Mouse (Mus musculus) adrenal gland, postnatal 14 days (tissue): Measurements from ENCODE around the gene Gcdh. TPM values are rescaled to one million over a fixed set of nuclear protein-coding genes. Genes with fewer than 3 reads are reported as not detected.

Source experiments
- microRNA-seq, 2 experiments: library from miRNA; unstranded; fragments of <30 nt; microRNA quantifications; one replicate each; pipeline ENCODE4 v1.2.0; 2021
- total RNA-seq: library from RNA; stranded (reverse); gene quantifications from 2 replicates; pipeline ENCODE4 v1.2.3, GENCODE M21; 2021

The Gcdh gene
- total RNA-seq, 1 experiment from 2014 or later, result 84.8 TPM

Small RNA genes within 50 kb of the gene (microRNA-seq; reads per million reads assigned to microRNA genes)
- gene Gm24197, result 0 reads per million in 2 experiments
- gene Mir7069, result 2.6 to 3.4 reads per million in 2 experiments

Other genes starting within 250 kb of the Gcdh start
- gene Ier2, start 231.1 kb downstream of the Gcdh start, total RNA-seq, result 45.5 and 55.7 TPM in 2 replicates
- 62.2 and 67.9 TPM in 2 replicates for gene Trmt1, start 207.6 kb downstream of the Gcdh start, total RNA-seq
- 68.3 and 68.8 TPM in 2 replicates for gene Nacc1, start 206.1 kb downstream of the Gcdh start, total RNA-seq
- gene Lyl1, start 192.5 kb downstream of the Gcdh start, total RNA-seq, result 4.2 and 9.4 TPM in 2 replicates
- gene G430095P16Rik, start 170.9 kb downstream of the Gcdh start, total RNA-seq, result 0.52 and 0.90 TPM in 2 replicates
- gene Nfix, start 93.6 kb downstream of the Gcdh start, total RNA-seq, result 124 and 125 TPM in 2 replicates
- gene Dand5, start 71.1 kb downstream of the Gcdh start, total RNA-seq, result 7.1 and 7.4 TPM in 2 replicates
- 44.4 and 45.7 TPM in 2 replicates for gene Gadd45gip1, start 62.4 kb downstream of the Gcdh start, total RNA-seq
- 108 TPM in 2 replicates for gene Rad23a, start 53.3 kb downstream of the Gcdh start, total RNA-seq
- gene Calr, start 47.0 kb downstream of the Gcdh start, total RNA-seq, result 521 and 554 TPM in 2 replicates
- gene Farsa, start 36.9 kb downstream of the Gcdh start, total RNA-seq, result 55.2 and 63.4 TPM in 2 replicates
- 17.4 and 17.6 TPM in 2 replicates for gene Syce2, start 21.8 kb downstream of the Gcdh start, total RNA-seq
- gene Klf1, start 8.0 kb upstream of the Gcdh start, total RNA-seq, result 0.56 and 5.1 TPM in 2 replicates
- 8.3 and 11.0 TPM in 2 replicates for gene Dnase2a, start 14.6 kb upstream of the Gcdh start, total RNA-seq
- 1.2 and 3.1 TPM in 2 replicates for gene Mast1, start 43.4 kb upstream of the Gcdh start, total RNA-seq
- gene Rtbdn, start 53.1 kb upstream of the Gcdh start, total RNA-seq, result not detected in 2 replicates
- 2.1 TPM in 1 of 2 replicates, not detected in the other for gene Gm49661, start 75.5 kb upstream of the Gcdh start, total RNA-seq
- 532 and 572 TPM in 2 replicates for gene Prdx2, start 75.7 kb upstream of the Gcdh start, total RNA-seq
- gene Rnaseh2a, start 75.8 kb upstream of the Gcdh start, total RNA-seq, result 88.3 and 96.4 TPM in 2 replicates
- gene Junb, start 84.8 kb upstream of the Gcdh start, total RNA-seq, result 58.3 and 211 TPM in 2 replicates
- gene Hook2, start 96.7 kb upstream of the Gcdh start, total RNA-seq, result 5.8 and 6.9 TPM in 2 replicates
- gene Best2, start 120.6 kb upstream of the Gcdh start, total RNA-seq, result not detected in 2 replicates
- 91.4 and 94.7 TPM in 2 replicates for gene Asna1, start 131.4 kb upstream of the Gcdh start, total RNA-seq
- gene Trir, start 132.9 kb upstream of the Gcdh start, total RNA-seq, result 154 and 161 TPM in 2 replicates
- gene Tnpo2, start 143.0 kb upstream of the Gcdh start, total RNA-seq, result 65.9 and 67.8 TPM in 2 replicates
- gene Fbxw9, start 166.1 kb upstream of the Gcdh start, total RNA-seq, result 18.0 and 18.4 TPM in 2 replicates
- not detected in 2 replicates for gene Gm5741, start 174.1 kb upstream of the Gcdh start, total RNA-seq
- 28.7 and 40.6 TPM in 2 replicates for gene Dhps, start 177.8 kb upstream of the Gcdh start, total RNA-seq
- 68.3 and 70.3 TPM in 2 replicates for gene Wdr83os, start 186.8 kb upstream of the Gcdh start, total RNA-seq
- gene Wdr83, start 187.4 kb upstream of the Gcdh start, total RNA-seq, result 30.0 and 30.9 TPM in 2 replicates
- gene Man2b1, start 189.3 kb upstream of the Gcdh start, total RNA-seq, result 49.8 and 56.3 TPM in 2 replicates
- gene Zfp791, start 229.2 kb upstream of the Gcdh start, total RNA-seq, result 2.0 and 2.8 TPM in 2 replicates